Mouse (Mus musculus) thymus, adult 2 months (tissue): ENCODE data around the gene Efna2.

Experiments
- CTCF ChIP-seq: fragments of 200-500 bp; IDR thresholded peaks from 2 replicates; pipeline ENCODE4 v1.5.1; 2012; ENCODE audit warnings: mild to moderate bottlenecking, control low read depth, low read length, moderate library complexity, borderline replicate concordance; ENCODE audit not compliant: control insufficient read depth, poor library complexity, insufficient read depth; ENCODE audit errors: extremely low read depth
- POLR2A ChIP-seq: fragments of 200-500 bp; IDR thresholded peaks from 2 replicates; pipeline ENCODE4 v1.6.1; 2012; ENCODE audit warnings: mild to moderate bottlenecking, low read length, control low read depth, moderate library complexity; ENCODE audit not compliant: control insufficient read depth, poor library complexity, insufficient read depth; ENCODE audit errors: extremely low read depth

DNA sequence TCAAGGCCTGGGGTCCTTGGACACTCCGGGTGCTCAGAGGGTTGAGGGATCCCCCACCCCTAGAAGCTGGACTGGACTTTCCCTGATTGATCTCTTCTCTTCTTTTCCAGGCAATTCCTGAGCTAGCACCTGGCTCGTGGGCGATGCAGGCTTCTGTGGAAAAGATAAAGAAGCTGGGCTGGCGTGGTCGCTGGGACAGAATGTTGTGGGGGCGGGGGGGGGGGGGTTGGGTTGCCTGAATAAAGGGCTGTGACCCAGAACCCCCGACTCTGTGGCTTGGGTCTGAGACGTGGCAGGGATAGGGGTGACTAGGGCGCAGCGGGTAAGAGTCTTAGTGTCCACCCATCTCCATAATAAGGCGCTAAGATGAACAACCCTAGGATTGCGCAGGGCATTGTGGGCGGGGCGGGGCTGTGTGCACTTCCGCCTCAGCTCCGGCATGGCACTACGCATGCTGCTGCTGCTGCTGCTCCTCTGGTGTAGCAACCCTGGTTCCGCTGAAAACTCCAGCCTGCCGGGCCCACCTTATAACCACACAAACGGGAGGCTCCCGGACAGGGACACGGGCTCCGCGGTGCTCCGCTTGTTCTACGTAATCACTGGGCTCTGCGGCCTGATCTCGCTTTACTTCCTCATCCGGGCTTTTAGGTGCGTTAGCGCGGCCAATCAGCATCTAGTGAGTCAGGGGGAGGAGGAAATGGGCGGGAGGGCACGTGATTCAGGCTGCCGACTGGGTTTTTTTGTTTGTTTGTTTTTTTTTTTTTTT is 6.6 kb upstream of the Efna2 start, which contains the start of gene 1600002K03Rik:
- TF ChIP-seq CTCF (no peak), POLR2A (peak; percentile 28; the same call in 1 of the 2 replicates)
